Mouse (Mus musculus) embryonic facial prominence, embryonic 12.5 days (tissue): ENCODE results near the gene Kidins220. TPM values are rescaled to one million over a fixed set of nuclear protein-coding genes. Genes with fewer than 3 reads are reported as not detected.

Experiments used
- ATAC-seq: fragments of 200-750 bp; cut with Nextera tagmentation; 2 replicates; pipeline ENCODE4 v1.8.0; 2017; ENCODE audit not compliant: insufficient number of reproducible peaks, insufficient read depth, low FRiP score, low TSS enrichment
- H3K27ac ChIP-seq: fragments of 300-500 bp; sonication (generic); 2 replicates; pipeline ENCODE4 v1.5.1; 2016; ENCODE audit warnings: mild to moderate bottlenecking
- H3K27me3 ChIP-seq: fragments of 300-500 bp; sonication (generic); 2 replicates; pipeline ENCODE4 v1.6.1; 2016; ENCODE audit warnings: mild to moderate bottlenecking, moderate library complexity
- H3K36me3 ChIP-seq: fragments of 300-500 bp; sonication (generic); 2 replicates; pipeline ENCODE4 v1.6.1; 2016; ENCODE audit warnings: mild to moderate bottlenecking
- H3K4me1 ChIP-seq: fragments of 300-500 bp; sonication (generic); 2 replicates; pipeline ENCODE4 v1.6.1; 2016
- H3K4me2 ChIP-seq: fragments of 300-500 bp; sonication (generic); replicated peaks from 2 replicates; pipeline ENCODE4 v1.6.1; 2016; ENCODE audit warnings: mild to moderate bottlenecking, moderate library complexity
- H3K4me3 ChIP-seq: fragments of 300-500 bp; sonication (generic); 2 replicates; pipeline ENCODE4 v1.5.1; 2016; ENCODE audit warnings: mild to moderate bottlenecking
- H3K9ac ChIP-seq: fragments of 300-500 bp; sonication (generic); 2 replicates; pipeline ENCODE4 v1.6.1; 2016; ENCODE audit warnings: mild to moderate bottlenecking, moderate library complexity
- H3K9me3 ChIP-seq: fragments of 300-500 bp; sonication (generic); 2 replicates; pipeline ENCODE4 v1.6.1; 2016; ENCODE audit warnings: mild to moderate bottlenecking, moderate library complexity
- WGBS: fragments of 180-500 bp; shearing (Covaris S2); methylation state at CpG from one replicate; pipeline ENCODE4 v1.1.7; 2016; 5-methylcytosine and 5-hydroxymethylcytosine counted together
- polyA plus RNA-seq: library from polyadenylated mRNA; unstranded; fragments of >200 nt; fragmentation: Nextera tagmentation; extraction: Ambion mirVana; gene quantifications from 2 replicates; pipeline ENCODE4 v1.2.1, GENCODE M21; 2016

Gene Kidins220
- polyA plus RNA-seq, 1 experiment from 2014 or later: 31.8 TPM

- H3K4me1 ChIP-seq: peaks cover 32% of the 10 kb centered on the region
- H3K4me2 ChIP-seq: peak overlapping the region; percentile 87
- H3K27ac ChIP-seq: peak overlapping the region; percentile 99
- peak; percentile 76 for ATAC-seq
- no peaks in the 10 kb centered on the region for H3K9me3 ChIP-seq
- H3K4me3 ChIP-seq: peak overlapping the region; percentile 88
- no peaks in the 10 kb centered on the region for H3K36me3 ChIP-seq
- 0% methylated on average over 41 of the region's 41 CpGs for WGBS
- H3K9ac ChIP-seq: peak overlapping the region; percentile 59
- no peaks in the 10 kb centered on the region for H3K27me3 ChIP-seq
Measured at GRCm38 (mm10) chr12:25095974-25096639, 121.4 kb downstream of the Kidins220 start.

- H3K4me1 ChIP-seq: peaks cover 36% of the 10 kb centered on the region
- ATAC-seq: no peak
- H3K4me2 ChIP-seq: peak overlapping the region; percentile 87
- peak overlapping the region; percentile 48 for H3K9ac ChIP-seq
- peak overlapping the region; percentile 99 for H3K27ac ChIP-seq
- H3K27me3 ChIP-seq: no peaks in the 10 kb centered on the region
- no peaks in the 10 kb centered on the region for H3K36me3 ChIP-seq
- H3K9me3 ChIP-seq: no peaks in the 10 kb centered on the region
- WGBS: under 1% methylated on average over 15 of the region's 15 CpGs
- H3K4me3 ChIP-seq: peak overlapping the region; percentile 88
Measured at GRCm38 (mm10) chr12:25096640-25097051, 121.9 kb downstream of the Kidins220 start.

GRCm38 (mm10) chr12:25097052-25097209 lies 122.2 kb downstream of the Kidins220 start, which contains the start of gene Id2:
Gene Id2 (minus strand): TSS chr12:25097140.
- Histone ChIP-seq H3K9me3 (no peaks in the 10 kb centered on the region), H3K27ac (peak within 1 kb of the TSS; percentile 99), H3K36me3 (no peaks in the 10 kb centered on the region), H3K27me3 (no peaks in the 10 kb centered on the region), H3K4me2 (peak within 1 kb of the TSS; percentile 87), H3K9ac (peak within 1 kb of the TSS; percentile 59), H3K4me1 (peaks cover 38% of the 10 kb centered on the region), H3K4me3 (peak within 1 kb of the TSS; percentile 88)
- 3% methylated on average over 1 of the region's 1 CpGs for WGBS
- ATAC-seq: no peak

- peak overlapping the region; percentile 53 for H3K9ac ChIP-seq
- H3K4me2 ChIP-seq: peak overlapping the region; percentile 87
- peaks cover 36% of the 10 kb centered on the region for H3K4me1 ChIP-seq
- H3K27ac ChIP-seq: peak overlapping the region; percentile 99
- WGBS: 2% methylated on average over 28 of the region's 28 CpGs
- no peaks in the 10 kb centered on the region for H3K9me3 ChIP-seq
- H3K36me3 ChIP-seq: no peaks in the 10 kb centered on the region
- no peak for ATAC-seq
- peak overlapping the region; percentile 88 for H3K4me3 ChIP-seq
- H3K27me3 ChIP-seq: no peaks in the 10 kb centered on the region
Measured at GRCm38 (mm10) chr12:25097210-25098160, 122.8 kb downstream of the Kidins220 start.

- no peak for ATAC-seq
- Histone ChIP-seq H3K9me3 (no peaks in the 10 kb centered on the region), H3K4me3 (peak overlapping the region; percentile 88), H3K27me3 (no peaks in the 10 kb centered on the region), H3K9ac (peak overlapping the region; percentile 53), H3K4me2 (peak overlapping the region; percentile 87), H3K36me3 (no peaks in the 10 kb centered on the region), H3K4me1 (peaks cover 30% of the 10 kb centered on the region), H3K27ac (peak overlapping the region; percentile 99)
- under 1% methylated on average over 10 of the region's 10 CpGs for WGBS
Measured at GRCm38 (mm10) chr12:25098161-25098550, 123.4 kb downstream of the Kidins220 start.

GRCm38 (mm10) chr12:25098561-25099312 lies 124.0 kb downstream of the Kidins220 start:
- Histone ChIP-seq H3K9ac (peak overlapping the region; percentile 53), H3K36me3 (no peaks in the 10 kb centered on the region), H3K4me3 (peak overlapping the region; percentile 88), H3K27me3 (no peaks in the 10 kb centered on the region), H3K4me2 (peak overlapping the region; percentile 87), H3K9me3 (no peaks in the 10 kb centered on the region), H3K27ac (peak overlapping the region; percentile 99), H3K4me1 (peaks cover 25% of the 10 kb centered on the region)
- ATAC-seq: peak; percentile 84
- under 1% methylated on average over 61 of the region's 61 CpGs for WGBS

- WGBS: under 1% methylated on average over 9 of the region's 9 CpGs
Measured at GRCm38 (mm10) chr12:25099313-25099562, 124.5 kb downstream of the Kidins220 start.

GRCm38 (mm10) chr12:25099563-25100408 lies 125.1 kb downstream of the Kidins220 start:
- ATAC-seq: no peak

More at GRCm38 (mm10) chr12:25099313-25099562, 124.5 kb downstream of the Kidins220 start:
- H3K9me3 ChIP-seq: no peaks in the 10 kb centered on the region
- no peak; the same call in 1 of the 2 replicates for ATAC-seq
- H3K4me1 ChIP-seq: peaks cover 25% of the 10 kb centered on the region
- peak overlapping the region; percentile 88 for H3K4me3 ChIP-seq
- H3K27me3 ChIP-seq: no peaks in the 10 kb centered on the region
- H3K9ac ChIP-seq: peak overlapping the region; percentile 72
- H3K4me2 ChIP-seq: peak overlapping the region; percentile 87
- no peaks in the 10 kb centered on the region for H3K36me3 ChIP-seq
- peak overlapping the region; percentile 99 for H3K27ac ChIP-seq

GRCm38 (mm10) chr12:25100411-25101217 lies 125.9 kb downstream of the Kidins220 start:
- peak overlapping the region; percentile 72 for H3K9ac ChIP-seq
- H3K36me3 ChIP-seq: no peaks in the 10 kb centered on the region
- no peaks in the 10 kb centered on the region for H3K27me3 ChIP-seq
- H3K4me1 ChIP-seq: peaks cover 25% of the 10 kb centered on the region
- H3K27ac ChIP-seq: peak overlapping the region; percentile 99
- H3K9me3 ChIP-seq: no peaks in the 10 kb centered on the region
- peak overlapping the region; percentile 87 for H3K4me2 ChIP-seq
- H3K4me3 ChIP-seq: peak overlapping the region; percentile 88
- ATAC-seq: no peak
- under 1% methylated on average over 56 of the region's 59 CpGs for WGBS

More at GRCm38 (mm10) chr12:25099563-25100408, 125.1 kb downstream of the Kidins220 start:
- Histone ChIP-seq H3K36me3 (no peaks in the 10 kb centered on the region), H3K4me2 (peak overlapping the region; percentile 87), H3K9me3 (no peaks in the 10 kb centered on the region), H3K27ac (peak overlapping the region; percentile 99), H3K4me3 (peak overlapping the region; percentile 88), H3K4me1 (peaks cover 25% of the 10 kb centered on the region), H3K27me3 (no peaks in the 10 kb centered on the region), H3K9ac (peak overlapping the region; percentile 72)
- under 1% methylated on average over 38 of the region's 38 CpGs for WGBS

- 0 out of 2 replicates have a peak overlapping the region, but pooled peaks have one; percentile 72 for H3K9ac ChIP-seq
- ATAC-seq: no peak
- H3K27ac ChIP-seq: peak overlapping the region; percentile 99
- WGBS: 11% methylated on average over 5 of the region's 5 CpGs
- no peaks in the 10 kb centered on the region for H3K9me3 ChIP-seq
- peaks cover 25% of the 10 kb centered on the region for H3K4me1 ChIP-seq
- H3K4me2 ChIP-seq: peak overlapping the region; percentile 87
- H3K4me3 ChIP-seq: peak overlapping the region; percentile 88; the same call in 1 of the 2 replicates
- no peaks in the 10 kb centered on the region for H3K36me3 ChIP-seq
- no peaks in the 10 kb centered on the region for H3K27me3 ChIP-seq
Measured at GRCm38 (mm10) chr12:25101389-25101788, 126.7 kb downstream of the Kidins220 start.
